In genomic region chr1:40740739-40741138, GRCm38 (mm10) we compare ENCODE assay signal across 31 mouse cellular contexts.
"Had no signal": no experiment of that assay in that cellular context is flagged by ENCODE, and none has a peak within 500 bp of the region (broad histone marks: within the 10 kb centered on the region; RNA-seq: fewer than 3 reads in every experiment).

No protein-coding gene starts in this region.

- H3K27ac ChIP-seq: left cerebral cortex, adult 2 months; limb, embryonic 13.5 days; limb, embryonic 15.5 days; liver, embryonic 12.5 days; liver, embryonic 13.5 days; liver, embryonic 14.5 days; liver, embryonic 15.5 days; lung, embryonic 15.5 days; macrophage; midbrain, embryonic 10.5 days; midbrain, embryonic 12.5 days; midbrain, embryonic 13.5 days; midbrain, embryonic 15.5 days; neural tube, embryonic 12.5 days; neural tube, embryonic 13.5 days had no signal

- DNase-seq: left cerebral cortex, postnatal 4 days; liver; liver, embryonic 13.5 days; lung, adult 18-20 months; lung, adult 2 months; lung, embryonic 14.5 days; lung, postnatal 10 days; lung, postnatal 14 days; lung, postnatal 36 days; lung, postnatal 4 days; midbrain, embryonic 14.5 days had no signal

- H3K4me1 ChIP-seq: limb, embryonic 13.5 days; limb, embryonic 15.5 days; liver, embryonic 12.5 days; liver, embryonic 13.5 days; liver, embryonic 15.5 days; lung, embryonic 15.5 days; megakaryocyte, embryonic 14.5 days; midbrain, embryonic 10.5 days; midbrain, embryonic 12.5 days; midbrain, embryonic 13.5 days; midbrain, embryonic 15.5 days; neural tube, embryonic 12.5 days; neural tube, embryonic 13.5 days had no signal

- H3K9ac ChIP-seq: limb, embryonic 13.5 days; limb, embryonic 15.5 days; liver, embryonic 12.5 days; liver, embryonic 13.5 days; liver, embryonic 14.5 days; liver, embryonic 15.5 days; lung, embryonic 14.5 days; lung, embryonic 15.5 days; midbrain, embryonic 12.5 days; midbrain, embryonic 13.5 days; midbrain, embryonic 15.5 days; neural tube, embryonic 12.5 days; neural tube, embryonic 13.5 days had no signal

- H3K9me3 ChIP-seq: limb, embryonic 13.5 days; limb, embryonic 15.5 days; liver, embryonic 12.5 days; liver, embryonic 13.5 days; liver, embryonic 15.5 days; lung, embryonic 15.5 days; midbrain, embryonic 10.5 days; midbrain, embryonic 12.5 days; midbrain, embryonic 13.5 days; midbrain, embryonic 15.5 days; neural tube, embryonic 12.5 days; neural tube, embryonic 13.5 days had no signal

- ATAC-seq: liver, embryonic 12.5 days; lung, postnatal 0 days; midbrain, embryonic 13.5 days; midbrain, embryonic 15.5 days; midbrain, embryonic 16.5 days had no signal

- H3K4me3 ChIP-seq: left cerebral cortex, adult 2 months; limb, embryonic 13.5 days; limb, embryonic 15.5 days; liver, embryonic 12.5 days; liver, embryonic 13.5 days; liver, embryonic 15.5 days; lung, embryonic 15.5 days; megakaryocyte, embryonic 14.5 days; midbrain, embryonic 10.5 days; midbrain, embryonic 12.5 days; midbrain, embryonic 13.5 days; midbrain, embryonic 15.5 days; myocyte; neural tube, embryonic 12.5 days; neural tube, embryonic 13.5 days had no signal

- H3K36me3 ChIP-seq: limb, embryonic 13.5 days; limb, embryonic 15.5 days; liver, embryonic 12.5 days; liver, embryonic 13.5 days; liver, embryonic 15.5 days; lung, embryonic 15.5 days; midbrain, embryonic 10.5 days; midbrain, embryonic 12.5 days; midbrain, embryonic 13.5 days; midbrain, embryonic 15.5 days; neural tube, embryonic 12.5 days; neural tube, embryonic 13.5 days had no signal

- H3K4me2 ChIP-seq: limb, embryonic 13.5 days; limb, embryonic 15.5 days; liver, embryonic 11.5 days; liver, embryonic 12.5 days; liver, embryonic 13.5 days; liver, embryonic 15.5 days; lung, embryonic 14.5 days; lung, embryonic 15.5 days; midbrain, embryonic 11.5 days; midbrain, embryonic 12.5 days; midbrain, embryonic 13.5 days; midbrain, embryonic 15.5 days; neural tube, embryonic 12.5 days; neural tube, embryonic 13.5 days had no signal

- H3K27me3 ChIP-seq: limb, embryonic 13.5 days; limb, embryonic 15.5 days; liver, embryonic 12.5 days; liver, embryonic 13.5 days; liver, embryonic 15.5 days; lung, embryonic 15.5 days; megakaryocyte, embryonic 14.5 days; midbrain, embryonic 12.5 days; midbrain, embryonic 13.5 days; midbrain, embryonic 15.5 days; neural tube, embryonic 12.5 days; neural tube, embryonic 13.5 days had no signal
